Mouse (Mus musculus) testis, adult 2 months (tissue): Measurements from ENCODE around the gene Trio. TPM values are rescaled to one million over a fixed set of nuclear protein-coding genes. Genes with fewer than 3 reads are reported as not detected.

Source experiments
- H3K27ac ChIP-seq: fragments of 200-500 bp; 2 replicates; pipeline ENCODE4 v1.5.1; 2012; ENCODE audit warnings: low read depth, low read length; ENCODE audit not compliant: control insufficient read depth, insufficient read depth
- H3K27me3 ChIP-seq: fragments of 200-500 bp; 2 replicates; pipeline ENCODE4 v1.6.1; 2012; ENCODE audit warnings: mild to moderate bottlenecking, low read length, moderate library complexity; ENCODE audit not compliant: control insufficient read depth, insufficient read depth
- H3K36me3 ChIP-seq: fragments of 200-500 bp; 2 replicates; pipeline ENCODE4 v1.6.1; 2012; ENCODE audit warnings: mild to moderate bottlenecking, low read length; ENCODE audit not compliant: control insufficient read depth, insufficient read depth
- H3K4me1 ChIP-seq: fragments of 200-500 bp; 2 replicates; pipeline ENCODE4 v1.6.1; 2012; ENCODE audit warnings: low read length; ENCODE audit not compliant: control insufficient read depth, insufficient read depth
- H3K4me3 ChIP-seq: fragments of 200-500 bp; 2 replicates; pipeline ENCODE4 v1.5.1; 2012; ENCODE audit warnings: low read depth, mild to moderate bottlenecking, low read length, moderate library complexity, mixed read lengths; ENCODE audit not compliant: control insufficient read depth
- CTCF ChIP-seq: fragments of 200-500 bp; IDR thresholded peaks from 2 replicates; pipeline ENCODE4 v1.5.1; 2012; ENCODE audit warnings: low read depth, mild to moderate bottlenecking, inconsistent platforms, low read length, moderate library complexity; ENCODE audit not compliant: control insufficient read depth, insufficient read depth, insufficient replicate concordance
- POLR2A ChIP-seq: fragments of 200-500 bp; IDR thresholded peaks from 2 replicates; pipeline ENCODE4 v1.6.1; 2012; ENCODE audit warnings: low read depth, mild to moderate bottlenecking, inconsistent platforms, low read length, moderate library complexity; ENCODE audit not compliant: control insufficient read depth
- polyA plus RNA-seq: library from polyadenylated mRNA; depleted of rRNA; stranded (reverse); fragments of >200 nt; gene quantifications from 2 replicates; pipeline ENCODE4 v1.2.3, GENCODE M21; 2012

Trio gene
- polyA plus RNA-seq, 1 experiment: 18.8 TPM

GRCm38 (mm10) chr15:27797480-27798155 lies 228.0 kb downstream of the Trio start:
- peak overlapping the region; percentile 27 for H3K27ac ChIP-seq
- H3K36me3 ChIP-seq: no peaks in the 10 kb centered on the region
- no peak overlapping the region for H3K4me3 ChIP-seq
- H3K4me1 ChIP-seq: no peaks in the 10 kb centered on the region; the same call in 1 of the 2 replicates
- TF ChIP-seq CTCF (no peak), POLR2A (no peak)
- H3K27me3 ChIP-seq: no peaks in the 10 kb centered on the region

- H3K36me3 ChIP-seq: no peaks in the 10 kb centered on the region
- TF ChIP-seq CTCF: no peak
- TF ChIP-seq POLR2A: no peak
Observed at GRCm38 (mm10) chr15:27796868-27797222, 228.8 kb downstream of the Trio start.

GRCm38 (mm10) chr15:27795942-27796867 lies 229.4 kb downstream of the Trio start:
- Histone ChIP-seq H3K36me3 (no peaks in the 10 kb centered on the region), H3K4me3 (no peak overlapping the region), H3K27ac (peak overlapping the region; percentile 54), H3K27me3 (no peaks in the 10 kb centered on the region), H3K4me1 (peaks cover 3% of the 10 kb centered on the region; the same call in 1 of the 2 replicates)
- no peak for TF ChIP-seq CTCF
- TF ChIP-seq POLR2A: peak; percentile 16; the same call in 1 of the 2 replicates

More at GRCm38 (mm10) chr15:27796868-27797222, 228.8 kb downstream of the Trio start:
- Histone ChIP-seq H3K27me3 (no peaks in the 10 kb centered on the region), H3K4me3 (no peak overlapping the region), H3K27ac (peak overlapping the region; percentile 27), H3K4me1 (peaks cover 3% of the 10 kb centered on the region; the same call in 1 of the 2 replicates)

- Histone ChIP-seq H3K4me3 (no peak overlapping the region), H3K27ac (no peak overlapping the region; the same call in 1 of the 2 replicates), H3K36me3 (no peaks in the 10 kb centered on the region), H3K27me3 (no peaks in the 10 kb centered on the region), H3K4me1 (peaks cover 3% of the 10 kb centered on the region; the same call in 1 of the 2 replicates)
- TF ChIP-seq POLR2A (no peak), CTCF (no peak)
Observed at GRCm38 (mm10) chr15:27793284-27793683, 232.4 kb downstream of the Trio start.

- H3K4me1 ChIP-seq: peaks cover 3% of the 10 kb centered on the region; the same call in 1 of the 2 replicates
- H3K4me3 ChIP-seq: no peak overlapping the region
- no peaks in the 10 kb centered on the region for H3K27me3 ChIP-seq
- no peak overlapping the region for H3K27ac ChIP-seq
- no peaks in the 10 kb centered on the region for H3K36me3 ChIP-seq
- no peak for TF ChIP-seq POLR2A
- TF ChIP-seq CTCF: no peak
Observed at GRCm38 (mm10) chr15:27792473-27792872, 233.2 kb downstream of the Trio start.

- no peaks in the 10 kb centered on the region for H3K27me3 ChIP-seq
- no peak overlapping the region for H3K4me3 ChIP-seq
- H3K27ac ChIP-seq: no peak overlapping the region
- H3K4me1 ChIP-seq: peaks cover 3% of the 10 kb centered on the region; the same call in 1 of the 2 replicates
- TF ChIP-seq CTCF (no peak), POLR2A (no peak)
- H3K36me3 ChIP-seq: no peaks in the 10 kb centered on the region
Observed at GRCm38 (mm10) chr15:27791141-27791540, 234.5 kb downstream of the Trio start.

- Histone ChIP-seq H3K4me1 (peaks cover 3% of the 10 kb centered on the region; the same call in 1 of the 2 replicates), H3K4me3 (no peak overlapping the region), H3K27ac (no peak overlapping the region), H3K36me3 (no peaks in the 10 kb centered on the region), H3K27me3 (no peaks in the 10 kb centered on the region)
- TF ChIP-seq CTCF: no peak
- no peak for TF ChIP-seq POLR2A
Observed at GRCm38 (mm10) chr15:27790699-27791098, 234.9 kb downstream of the Trio start.
